Mouse (Mus musculus) retina, embryonic 14.5 days (tissue): ENCODE measurements around the gene Csrnp3.
A peak's percentile ranks its signal among the peaks of the same experiment; 100 is the strongest.

Source experiments
- DNase-seq: peaks from one replicate; pipeline ENCODE4 v3.0.0-alpha.2; 2015; ENCODE audit warnings: low spot score

Gene Csrnp3

GRCm38 (mm10) chr2:66019235-66019634, 173.7 kb downstream of the Csrnp3 start:
- no peak for DNase-seq

- no peak for DNase-seq
These were observed 177.9 kb downstream of the Csrnp3 start for GRCm38 (mm10) chr2:66023419-66023818.

GRCm38 (mm10) chr2:66024837-66025236, 179.3 kb downstream of the Csrnp3 start:
- DNase-seq: no peak

- DNase-seq: peak; percentile 41
These were observed 183.2 kb downstream of the Csrnp3 start for GRCm38 (mm10) chr2:66028812-66029211.

- DNase-seq: peak; percentile 55
These were observed 189.5 kb downstream of the Csrnp3 start for GRCm38 (mm10) chr2:66034907-66035679.

GRCm38 (mm10) chr2:66040611-66041010, 195.0 kb downstream of the Csrnp3 start:
- peak; percentile 51 for DNase-seq

GRCm38 (mm10) chr2:66041203-66041916, 195.8 kb downstream of the Csrnp3 start:
- DNase-seq: peak; percentile 87

- DNase-seq: peak; percentile 95
These were observed 196.4 kb downstream of the Csrnp3 start for GRCm38 (mm10) chr2:66041917-66042419.

GRCm38 (mm10) chr2:66043441-66044404, 198.2 kb downstream of the Csrnp3 start:
- DNase-seq: peak; percentile 80

GRCm38 (mm10) chr2:66044405-66045089, 199.0 kb downstream of the Csrnp3 start:
- DNase-seq: no peak

- no peak for DNase-seq
These were observed 217.7 kb downstream of the Csrnp3 start for GRCm38 (mm10) chr2:66063291-66063690.

- peak; percentile 18 for DNase-seq
These were observed 223.9 kb downstream of the Csrnp3 start for GRCm38 (mm10) chr2:66069454-66069853.

GRCm38 (mm10) chr2:66080731-66081130, 235.2 kb downstream of the Csrnp3 start:
- DNase-seq: no peak
